Mouse (Mus musculus) heart, embryonic 13.5 days (tissue): ENCODE results near the gene Tapbp. TPM values are rescaled to one million over a fixed set of nuclear protein-coding genes. Genes with fewer than 3 reads are reported as not detected.
"Not testable (repeated sequence)": the region's sequence is repeated elsewhere in the genome, so short reads cannot be mapped to it uniquely, and the experiment has no call there.

ENCODE experiments used
- ATAC-seq: fragments of 200-750 bp; cut with Nextera tagmentation; 2 replicates; pipeline ENCODE4 v1.8.0; 2017; ENCODE audit warnings: moderate TSS enrichment; ENCODE audit not compliant: insufficient number of reproducible peaks, low FRiP score, low TSS enrichment; ENCODE audit errors: extremely low read depth
- H3K27ac ChIP-seq: fragments of 300-500 bp; sonication (generic); replicated peaks from 2 replicates; pipeline ENCODE4 v1.5.1; 2015; ENCODE audit warnings: moderate library complexity, mild to moderate bottlenecking, inconsistent platforms
- H3K27me3 ChIP-seq: fragments of 300-500 bp; sonication (generic); replicated peaks from 2 replicates; pipeline ENCODE4 v1.6.1; 2015; ENCODE audit warnings: mild to moderate bottlenecking, inconsistent platforms
- H3K36me3 ChIP-seq: fragments of 300-500 bp; sonication (generic); 2 replicates; pipeline ENCODE4 v1.6.1; 2015; ENCODE audit warnings: mild to moderate bottlenecking, inconsistent platforms
- H3K4me1 ChIP-seq: fragments of 300-500 bp; sonication (generic); 2 replicates; pipeline ENCODE4 v1.6.1; 2015; ENCODE audit warnings: inconsistent platforms
- H3K4me2 ChIP-seq: fragments of 300-500 bp; sonication (generic); 2 replicates; pipeline ENCODE4 v1.6.1; 2015; ENCODE audit warnings: inconsistent platforms, mild to moderate bottlenecking, moderate library complexity
- H3K4me3 ChIP-seq: fragments of 300-500 bp; sonication (generic); 2 replicates; pipeline ENCODE4 v1.5.1; 2015; ENCODE audit warnings: moderate library complexity, mild to moderate bottlenecking, inconsistent platforms
- H3K9ac ChIP-seq: fragments of 300-500 bp; sonication (generic); 2 replicates; pipeline ENCODE4 v1.6.1; 2015; ENCODE audit warnings: inconsistent platforms, mild to moderate bottlenecking, moderate library complexity
- H3K9me3 ChIP-seq: fragments of 300-500 bp; sonication (generic); 2 replicates; pipeline ENCODE4 v1.6.1; 2016; ENCODE audit warnings: inconsistent platforms
- WGBS: fragments of 180-500 bp; shearing (Covaris S2); methylation state at CpG from one replicate; pipeline ENCODE4 v1.1.7; 2015; ENCODE audit warnings: mixed read lengths; 5-methylcytosine and 5-hydroxymethylcytosine counted together
- polyA plus RNA-seq: library from polyadenylated mRNA; unstranded; fragments of >200 nt; fragmentation: Nextera tagmentation; extraction: Ambion mirVana; gene quantifications from 2 replicates; pipeline ENCODE4 v1.2.1, GENCODE M21; 2015

Gene Tapbp
- polyA plus RNA-seq, 1 experiment from 2014 or later = 36.8 TPM

- no peaks in the 10 kb centered on the region for H3K27me3 ChIP-seq
- no peak overlapping the region for H3K4me3 ChIP-seq
- no peaks in the 10 kb centered on the region for H3K36me3 ChIP-seq
- H3K9ac ChIP-seq = no peak overlapping the region
- H3K4me1 ChIP-seq = peaks cover 19% of the 10 kb centered on the region
- WGBS = 31% methylated on average over 7 of the region's 7 CpGs
- ATAC-seq = no peak
- no peak overlapping the region for H3K4me2 ChIP-seq
- no peak overlapping the region for H3K27ac ChIP-seq
- H3K9me3 ChIP-seq = no peaks in the 10 kb centered on the region
These were observed 23.3 kb upstream of the Tapbp start for GRCm38 (mm10) chr17:33892429-33892828.

- not testable (repeated sequence) for H3K9me3 ChIP-seq, ATAC-seq, H3K4me2 ChIP-seq, H3K27me3 ChIP-seq, H3K27ac ChIP-seq, H3K4me3 ChIP-seq, H3K36me3 ChIP-seq
- Histone ChIP-seq H3K4me1 (peaks cover 15% of the 10 kb centered on the region), H3K9ac (0 out of 2 replicates have a peak overlapping the region, but pooled peaks have one; percentile 7)
- 71% methylated on average over 4 of the region's 4 CpGs for WGBS
These were observed 22.7 kb upstream of the Tapbp start for GRCm38 (mm10) chr17:33893011-33893410.

GRCm38 (mm10) chr17:33897114-33897794 lies 18.4 kb upstream of the Tapbp start:
- 42% methylated on average over 6 of the region's 6 CpGs for WGBS
- Histone ChIP-seq H3K9me3 (no peaks in the 10 kb centered on the region), H3K4me1 (peaks cover 8% of the 10 kb centered on the region), H3K27me3 (no peaks in the 10 kb centered on the region), H3K9ac (no peak overlapping the region), H3K4me2 (no peak overlapping the region), H3K36me3 (no peaks in the 10 kb centered on the region), H3K27ac (no peak overlapping the region), H3K4me3 (no peak overlapping the region)
- ATAC-seq = no peak

- WGBS = 72% methylated on average over 4 of the region's 4 CpGs
- not testable (repeated sequence) for H3K27ac ChIP-seq, H3K4me3 ChIP-seq, H3K9me3 ChIP-seq, H3K4me2 ChIP-seq, H3K4me1 ChIP-seq, H3K9ac ChIP-seq, H3K27me3 ChIP-seq, ATAC-seq, H3K36me3 ChIP-seq
These were observed 17.5 kb upstream of the Tapbp start for GRCm38 (mm10) chr17:33898193-33898592.

GRCm38 (mm10) chr17:33899642-33900041 lies 16.1 kb upstream of the Tapbp start:
- Histone ChIP-seq H3K4me3 (no peak overlapping the region), H3K27me3 (no peaks in the 10 kb centered on the region), H3K36me3 (no peaks in the 10 kb centered on the region), H3K4me1 (peaks cover 8% of the 10 kb centered on the region), H3K9me3 (no peaks in the 10 kb centered on the region), H3K27ac (no peak overlapping the region), H3K4me2 (no peak overlapping the region), H3K9ac (no peak overlapping the region)
- ATAC-seq = peak; percentile 61; the same call in 1 of the 2 replicates
- 71% methylated on average over 4 of the region's 4 CpGs for WGBS

GRCm38 (mm10) chr17:33900281-33900988 lies 15.3 kb upstream of the Tapbp start:
- Histone ChIP-seq H3K27me3 (no peaks in the 10 kb centered on the region), H3K27ac (no peak overlapping the region), H3K4me1 (peaks cover 8% of the 10 kb centered on the region), H3K9me3 (no peaks in the 10 kb centered on the region), H3K4me2 (no peak overlapping the region), H3K36me3 (no peaks in the 10 kb centered on the region), H3K9ac (peak overlapping the region; percentile 37; the same call in 1 of the 2 replicates), H3K4me3 (no peak overlapping the region)
- ATAC-seq = no peak
- 53% methylated on average over 7 of the region's 7 CpGs for WGBS

GRCm38 (mm10) chr17:33900989-33901314 lies 14.7 kb upstream of the Tapbp start:
- H3K4me2 ChIP-seq = no peak overlapping the region
- peaks cover 8% of the 10 kb centered on the region for H3K4me1 ChIP-seq
- no peak overlapping the region for H3K27ac ChIP-seq
- H3K9ac ChIP-seq = no peak overlapping the region
- no peak for ATAC-seq
- H3K36me3 ChIP-seq = no peaks in the 10 kb centered on the region
- H3K27me3 ChIP-seq = no peaks in the 10 kb centered on the region
- H3K9me3 ChIP-seq = no peaks in the 10 kb centered on the region
- no peak overlapping the region for H3K4me3 ChIP-seq
- WGBS = 64% methylated on average over 4 of the region's 4 CpGs

GRCm38 (mm10) chr17:33901653-33902052 lies 14.0 kb upstream of the Tapbp start:
- Histone ChIP-seq H3K27ac (peak overlapping the region; percentile 59; the same call in 1 of the 2 replicates), H3K36me3 (no peaks in the 10 kb centered on the region), H3K4me1 (peaks cover 8% of the 10 kb centered on the region), H3K4me2 (no peak overlapping the region), H3K9me3 (no peaks in the 10 kb centered on the region), H3K4me3 (no peak overlapping the region), H3K9ac (no peak overlapping the region), H3K27me3 (no peaks in the 10 kb centered on the region)
- no peak for ATAC-seq
- whole genome bisulfite sequencing = 48% methylated on average over 4 of the region's 4 CpGs

- H3K4me2 ChIP-seq = no peak overlapping the region
- H3K27me3 ChIP-seq = no peaks in the 10 kb centered on the region
- H3K27ac ChIP-seq = 0 out of 2 replicates have a peak overlapping the region, but pooled peaks have one; percentile 59
- H3K36me3 ChIP-seq = no peaks in the 10 kb centered on the region
- ATAC-seq = no peak
- H3K9ac ChIP-seq = no peak overlapping the region
- H3K4me1 ChIP-seq = peaks cover 8% of the 10 kb centered on the region
- H3K4me3 ChIP-seq = no peak overlapping the region
- 50% methylated on average over 4 of the region's 4 CpGs for WGBS
- H3K9me3 ChIP-seq = no peaks in the 10 kb centered on the region
These were observed 13.6 kb upstream of the Tapbp start for GRCm38 (mm10) chr17:33902079-33902478.

- ATAC-seq = no peak
- Histone ChIP-seq H3K4me2 (no peak overlapping the region), H3K4me3 (no peak overlapping the region), H3K4me1 (peaks cover 8% of the 10 kb centered on the region), H3K9ac (no peak overlapping the region), H3K27me3 (no peaks in the 10 kb centered on the region), H3K36me3 (no peaks in the 10 kb centered on the region), H3K9me3 (no peaks in the 10 kb centered on the region), H3K27ac (no peak overlapping the region)
- WGBS = 76% methylated on average over 7 of the region's 7 CpGs
These were observed 13.2 kb upstream of the Tapbp start for GRCm38 (mm10) chr17:33902491-33902890.

- H3K4me3 ChIP-seq, H3K27me3 ChIP-seq, ATAC-seq, H3K9me3 ChIP-seq, H3K36me3 ChIP-seq, H3K27ac ChIP-seq, H3K9ac ChIP-seq, H3K4me2 ChIP-seq: not testable (repeated sequence)
- H3K4me1 ChIP-seq = peaks cover 18% of the 10 kb centered on the region
- WGBS = 69% methylated on average over 6 of the region's 6 CpGs
These were observed 11.6 kb upstream of the Tapbp start for GRCm38 (mm10) chr17:33903911-33904651.
